Mouse (Mus musculus) bone marrow macrophage, adult 2 months (primary cell): ENCODE data around the gene E2f6. TPM values are rescaled to one million over a fixed set of nuclear protein-coding genes. Genes with fewer than 3 reads are reported as not detected.

Source experiments
- H3K27ac ChIP-seq: 2 replicates; pipeline ENCODE4 v1.5.1; 2012; ENCODE audit warnings: low read depth, low read length; ENCODE audit not compliant: insufficient read depth
- H3K4me1 ChIP-seq: 2 replicates; pipeline ENCODE4 v1.6.1; 2012; ENCODE audit warnings: low read length; ENCODE audit not compliant: control insufficient read depth, insufficient read depth
- H3K4me3 ChIP-seq: 2 replicates; pipeline ENCODE4 v1.5.1; 2012; ENCODE audit warnings: mild to moderate bottlenecking, low read length, moderate library complexity; ENCODE audit not compliant: insufficient read depth
- CTCF ChIP-seq: IDR thresholded peaks from 2 replicates; pipeline ENCODE4 v1.5.1; 2012; ENCODE audit warnings: low read depth, mild to moderate bottlenecking, low read length, moderate library complexity
- POLR2A ChIP-seq: IDR thresholded peaks from 2 replicates; pipeline ENCODE4 v1.6.1; 2012; ENCODE audit warnings: mild to moderate bottlenecking, low read depth, low read length, borderline replicate concordance
- polyA plus RNA-seq: library from polyadenylated mRNA; stranded (reverse); fragments of >200 nt; gene quantifications from 2 replicates; pipeline ENCODE4 v1.2.4, GENCODE M21; 2012; ENCODE audit not compliant: missing spikeins, insufficient read depth, insufficient read length

The E2f6 gene
- polyA plus RNA-seq, 1 experiment = 19.0 TPM

DNA sequence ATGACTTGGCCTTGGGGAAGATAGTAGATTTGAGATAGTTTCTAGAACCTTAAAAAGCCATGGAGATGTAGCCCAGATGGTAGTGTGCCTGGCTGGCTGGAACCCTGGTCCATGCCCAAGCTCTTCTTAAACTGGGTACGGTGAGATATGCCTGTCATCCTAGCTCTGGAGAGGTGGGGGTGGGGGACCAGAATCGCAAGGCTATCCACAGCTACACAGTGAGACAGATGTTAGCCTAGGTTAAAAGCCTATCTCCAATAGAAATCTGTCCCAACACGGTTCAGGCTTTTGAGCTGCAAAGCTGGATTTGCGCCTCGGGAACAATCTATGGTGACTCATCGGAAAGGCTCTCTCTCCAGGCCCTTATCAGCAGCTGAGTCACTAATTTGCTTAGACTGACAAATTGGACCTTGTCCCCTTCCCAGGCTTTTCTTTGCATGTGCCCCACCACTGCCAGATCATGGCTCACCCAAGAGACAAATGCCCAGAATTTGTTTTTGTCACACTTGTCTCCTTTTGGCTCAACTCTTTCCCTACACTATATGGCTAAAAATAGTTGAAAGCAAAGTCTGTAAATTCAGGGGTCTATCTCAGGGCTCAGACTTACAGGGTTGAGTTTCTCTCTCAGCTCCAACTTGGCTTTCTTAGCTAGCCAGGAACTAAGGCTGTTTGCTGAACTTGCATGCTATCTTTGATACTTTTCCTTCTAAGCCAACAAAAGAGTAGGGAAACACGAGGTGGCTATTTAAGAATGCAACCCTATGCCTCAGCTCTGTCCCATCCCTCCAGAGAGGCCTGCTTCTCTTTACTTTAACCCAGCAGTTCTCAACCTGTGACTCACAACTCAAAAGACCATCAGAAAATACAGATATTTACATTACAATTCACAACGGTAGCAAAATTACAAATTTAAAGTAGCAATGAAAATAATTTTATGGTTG, 30.3 kb downstream of the E2f6 start:
- Histone ChIP-seq H3K4me1 (no peaks in the 10 kb centered on the region), H3K27ac (no peak overlapping the region), H3K4me3 (no peak overlapping the region)
- no peak for TF ChIP-seq POLR2A
- TF ChIP-seq CTCF = no peak

DNA sequence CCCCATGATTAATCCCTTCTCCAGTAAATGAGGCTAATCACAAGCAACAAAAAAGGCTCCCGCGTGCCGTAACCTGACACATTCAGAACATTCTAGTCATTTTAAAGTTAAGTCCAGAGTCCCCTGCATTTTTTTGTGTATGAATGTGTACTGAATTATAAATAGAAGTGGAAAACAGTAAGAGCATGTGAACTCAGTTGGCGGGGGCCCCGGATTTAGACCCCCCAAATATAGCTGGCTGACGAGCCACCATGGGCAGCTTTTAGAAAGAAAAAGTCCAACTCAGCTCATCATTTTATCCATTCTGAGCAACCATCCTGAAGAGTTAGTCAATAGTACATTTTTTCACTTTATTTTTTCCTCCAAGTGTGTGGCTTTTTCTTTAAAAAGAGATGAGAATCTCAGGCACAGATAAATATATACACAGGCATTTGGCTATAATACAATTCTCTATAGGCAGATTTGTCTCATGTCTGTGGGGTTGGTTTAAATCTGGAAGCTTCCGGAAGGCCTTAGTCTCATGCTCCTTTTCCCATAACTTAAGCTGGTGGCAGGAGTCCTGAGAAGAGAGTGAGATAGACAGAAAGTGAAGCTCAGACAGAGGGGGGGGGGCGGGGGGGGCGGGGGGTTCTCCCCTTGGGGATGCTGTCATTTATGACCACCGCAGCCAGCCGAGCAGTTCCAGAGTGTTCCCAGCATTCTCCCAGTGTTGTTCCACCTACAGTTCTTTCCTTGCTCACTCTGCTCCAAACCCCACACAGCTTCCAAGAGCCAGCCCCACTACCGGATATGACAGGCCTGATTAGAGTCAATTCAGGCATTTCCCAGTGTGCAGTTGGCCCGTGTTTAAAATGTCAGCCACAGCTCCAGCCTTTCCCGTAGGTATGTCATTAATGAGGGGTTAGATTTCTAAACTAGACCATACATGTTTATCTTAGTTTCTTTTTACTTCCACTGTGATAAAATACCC, 34.1 kb downstream of the E2f6 start:
- TF ChIP-seq POLR2A (no peak), CTCF (no peak)
- Histone ChIP-seq H3K4me3 (no peak overlapping the region), H3K4me1 (peaks cover 10% of the 10 kb centered on the region), H3K27ac (no peak overlapping the region)

DNA sequence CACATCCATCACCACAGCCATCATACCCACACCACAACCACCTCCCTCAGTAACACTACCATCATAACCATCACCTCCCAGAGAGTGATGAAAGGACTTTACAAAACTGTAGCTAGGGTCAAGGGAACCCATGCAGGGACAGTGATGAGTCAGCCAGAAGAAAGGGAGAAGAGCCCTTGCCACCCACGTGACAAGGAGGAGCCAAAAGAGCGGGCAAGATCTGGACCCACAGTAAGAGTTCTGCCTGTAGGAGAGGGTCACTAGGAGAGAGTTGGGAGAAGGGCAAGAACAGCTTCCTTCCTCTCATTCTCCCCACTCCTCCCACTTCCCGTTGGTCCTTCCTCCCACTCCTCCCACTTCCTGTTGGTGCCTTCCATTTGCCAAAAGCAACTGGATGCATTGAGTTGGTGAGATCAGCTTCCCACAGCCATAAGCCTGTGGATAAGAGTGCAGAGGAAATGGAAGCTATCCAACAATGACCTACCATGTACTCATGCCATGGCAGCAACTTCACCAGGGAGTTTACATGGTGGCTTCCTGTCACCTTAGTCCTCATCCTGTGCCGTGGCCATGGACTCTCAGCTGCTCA, 36.5 kb downstream of the E2f6 start:
- Histone ChIP-seq H3K4me3 (no peak overlapping the region), H3K4me1 (peaks cover 15% of the 10 kb centered on the region), H3K27ac (0 out of 2 replicates have a peak overlapping the region, but pooled peaks have one; percentile 10)
- no peak for TF ChIP-seq POLR2A
- no peak for TF ChIP-seq CTCF

DNA sequence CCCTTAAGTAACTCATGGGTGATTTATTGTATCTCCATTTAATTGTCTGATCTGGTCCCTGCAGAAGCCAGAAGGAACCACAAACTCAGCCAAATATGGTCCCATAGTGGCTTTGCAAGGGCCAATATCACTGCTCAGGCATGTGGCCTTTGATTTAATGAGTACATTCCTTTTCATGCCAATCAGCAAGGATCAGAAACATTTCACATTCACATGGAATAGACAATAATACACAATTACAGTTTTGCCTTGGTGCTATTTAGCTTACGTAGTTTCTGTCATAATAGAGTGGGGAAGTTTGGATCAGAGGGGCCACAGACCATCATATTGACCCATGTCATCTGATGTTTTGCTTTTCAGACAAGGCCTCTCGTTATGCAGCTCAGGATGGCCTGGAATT, 37.7 kb downstream of the E2f6 start:
- H3K4me1 ChIP-seq = peaks cover 18% of the 10 kb centered on the region
- no peak for TF ChIP-seq CTCF
- no peak for TF ChIP-seq POLR2A
- H3K4me3 ChIP-seq = no peak overlapping the region
- H3K27ac ChIP-seq = no peak overlapping the region

DNA sequence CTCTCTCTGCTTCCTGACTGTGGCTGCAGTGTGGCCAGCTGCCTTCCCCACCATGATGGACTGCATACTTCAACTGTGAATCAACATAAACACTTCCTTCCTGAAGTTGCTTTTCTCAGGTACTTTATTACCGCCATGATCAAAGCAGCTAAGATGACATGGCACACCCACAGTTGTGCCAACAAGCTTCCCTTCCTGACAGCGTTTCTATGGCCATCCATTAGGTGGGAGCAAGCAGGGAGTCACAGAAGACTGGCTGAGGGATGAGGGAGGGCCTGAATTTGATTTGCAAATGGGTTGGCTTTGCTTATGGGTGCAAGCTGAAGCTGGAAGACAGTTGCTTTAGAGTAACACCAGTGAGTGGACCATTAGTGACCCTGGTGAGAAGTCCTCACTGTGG, 39.1 kb downstream of the E2f6 start:
- Histone ChIP-seq H3K27ac (no peak overlapping the region), H3K4me1 (peaks cover 22% of the 10 kb centered on the region), H3K4me3 (no peak overlapping the region)
- no peak for TF ChIP-seq POLR2A
- TF ChIP-seq CTCF = no peak

DNA sequence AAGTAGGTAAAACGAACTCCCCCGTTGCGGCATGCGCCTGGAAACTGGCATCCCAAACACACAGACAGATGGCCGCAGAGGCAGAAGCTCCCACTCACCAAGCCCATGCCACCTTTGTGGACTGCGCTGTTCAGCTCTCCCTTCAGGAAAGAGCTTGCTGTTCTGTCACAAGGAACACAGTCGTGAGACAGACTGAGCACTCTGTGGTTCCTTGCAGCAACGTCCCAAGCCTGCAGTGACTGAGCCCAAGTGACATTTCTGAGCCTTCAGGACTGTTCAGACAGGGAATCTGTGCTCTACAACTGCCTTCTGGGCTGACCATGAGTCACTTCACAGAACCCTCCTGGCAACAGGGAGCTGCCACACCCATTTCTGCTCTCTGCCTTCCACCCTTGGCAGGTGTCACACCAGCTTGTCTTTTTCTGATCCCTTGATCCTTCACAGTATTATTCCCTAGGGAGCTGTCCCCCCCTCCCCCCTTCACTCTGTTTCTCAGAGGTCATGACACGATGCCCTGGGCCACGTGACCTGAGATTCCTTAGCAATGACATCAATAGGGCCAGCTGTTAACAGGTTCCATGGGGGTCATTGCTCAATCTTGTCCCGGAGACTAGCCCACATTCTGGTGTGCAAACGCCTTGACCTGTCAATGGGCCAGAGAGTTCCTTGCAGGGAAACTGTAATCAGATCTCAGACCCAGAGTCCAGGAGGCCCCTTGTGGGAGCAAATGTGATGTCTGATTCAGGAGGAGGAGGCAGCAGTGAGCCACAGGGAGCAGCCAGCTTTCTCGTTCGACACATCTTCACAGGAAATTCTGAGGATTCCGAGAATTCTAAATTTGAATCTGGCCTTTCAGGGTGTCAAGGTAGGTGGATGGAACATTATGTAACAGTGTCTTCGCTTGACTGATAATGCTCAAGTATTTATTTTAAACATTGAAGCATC, 39.9 kb downstream of the E2f6 start:
- Histone ChIP-seq H3K4me1 (peaks cover 22% of the 10 kb centered on the region), H3K27ac (no peak overlapping the region)
- TF ChIP-seq POLR2A (no peak), CTCF (no peak)

DNA sequence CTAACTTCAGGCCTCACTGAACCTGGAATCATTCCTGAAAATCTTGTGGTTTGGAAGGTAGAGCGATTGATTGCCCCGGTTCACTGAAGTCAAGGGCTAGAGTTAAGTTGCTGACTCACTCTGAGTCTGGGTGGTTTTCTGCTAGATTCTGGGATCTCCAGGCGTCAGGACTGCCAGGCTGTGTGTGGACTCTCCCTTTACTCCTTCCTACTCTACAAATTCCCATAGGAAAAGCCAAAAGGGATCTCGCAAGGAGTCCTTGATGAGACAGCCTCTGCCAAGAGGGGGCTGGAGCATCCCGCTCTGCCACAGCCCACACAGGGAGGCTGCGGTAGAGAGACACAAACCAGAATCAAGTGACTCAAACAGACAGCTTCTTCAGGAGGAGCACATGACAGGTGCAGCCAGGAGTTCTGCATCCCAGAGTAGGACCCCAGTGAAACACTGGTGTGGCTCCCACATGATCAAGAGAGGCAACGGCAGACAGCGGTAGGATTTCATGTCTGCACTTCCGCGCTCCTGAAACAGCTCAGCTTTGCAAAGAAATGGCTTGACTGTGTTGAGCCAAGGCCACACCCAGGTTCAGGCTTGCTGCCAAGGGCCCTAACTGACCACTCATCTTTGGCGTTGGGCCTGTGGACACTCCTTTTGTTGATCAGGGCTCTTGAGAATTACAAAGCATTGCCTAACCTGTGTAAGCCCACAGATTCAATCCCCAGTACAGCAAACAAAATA, 42.8 kb downstream of the E2f6 start:
- Histone ChIP-seq H3K4me3 (no peak overlapping the region), H3K4me1 (peaks cover 12% of the 10 kb centered on the region; the same call in 1 of the 2 replicates), H3K27ac (no peak overlapping the region)
- no peak for TF ChIP-seq CTCF
- no peak for TF ChIP-seq POLR2A

More for the DNA sequence above, 39.9 kb downstream of the E2f6 start:
- H3K4me3 ChIP-seq = no peak overlapping the region

DNA sequence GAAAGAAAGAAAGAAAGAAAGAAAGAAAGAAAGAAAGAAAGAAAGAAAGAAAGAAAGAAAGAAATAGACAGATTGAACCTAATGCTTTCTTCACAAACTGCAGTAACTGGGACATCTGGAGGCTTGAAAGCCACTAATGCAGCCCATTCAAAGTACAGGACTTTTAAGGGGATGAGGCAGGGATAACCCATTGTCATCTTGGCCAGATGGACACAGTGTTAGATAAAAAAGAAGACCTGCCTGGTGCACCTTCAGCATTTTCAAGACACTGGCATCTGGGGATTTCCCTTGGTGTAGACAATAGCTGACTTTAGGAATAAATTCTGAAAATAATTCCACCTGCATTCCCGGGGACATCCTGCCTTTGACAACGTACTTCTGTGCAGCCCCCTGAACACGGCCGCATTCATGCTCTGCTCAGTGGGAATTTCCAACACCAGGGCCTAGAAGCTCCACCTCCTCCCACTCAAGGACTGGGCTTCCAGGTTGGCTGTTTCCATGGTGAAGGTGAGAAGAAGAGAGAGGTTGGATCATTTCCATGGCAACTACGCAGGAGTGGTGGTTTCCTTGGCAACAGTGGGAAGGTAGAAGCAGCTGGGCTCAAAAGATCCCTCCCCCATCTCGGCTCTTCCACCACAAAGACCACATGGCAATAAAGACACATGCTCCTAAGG, 45.0 kb downstream of the E2f6 start:
- TF ChIP-seq CTCF (no peak), POLR2A (no peak)
- H3K4me1 ChIP-seq = peaks cover 8% of the 10 kb centered on the region; the same call in 1 of the 2 replicates
- no peak overlapping the region for H3K27ac ChIP-seq

More for the DNA sequence above, 45.0 kb downstream of the E2f6 start:
- no peak overlapping the region for H3K4me3 ChIP-seq
